Mouse (Mus musculus): ENCODE measurements at regions not wholly inside any gene's neighbourhood (a gene's known extent, or its start where the extent isn't known, plus 50 kb on each side); places are given as distances from the start of the nearest gene placed in this dataset.
A peak's percentile ranks its signal among the peaks of the same experiment; 100 is the strongest.

DNA sequence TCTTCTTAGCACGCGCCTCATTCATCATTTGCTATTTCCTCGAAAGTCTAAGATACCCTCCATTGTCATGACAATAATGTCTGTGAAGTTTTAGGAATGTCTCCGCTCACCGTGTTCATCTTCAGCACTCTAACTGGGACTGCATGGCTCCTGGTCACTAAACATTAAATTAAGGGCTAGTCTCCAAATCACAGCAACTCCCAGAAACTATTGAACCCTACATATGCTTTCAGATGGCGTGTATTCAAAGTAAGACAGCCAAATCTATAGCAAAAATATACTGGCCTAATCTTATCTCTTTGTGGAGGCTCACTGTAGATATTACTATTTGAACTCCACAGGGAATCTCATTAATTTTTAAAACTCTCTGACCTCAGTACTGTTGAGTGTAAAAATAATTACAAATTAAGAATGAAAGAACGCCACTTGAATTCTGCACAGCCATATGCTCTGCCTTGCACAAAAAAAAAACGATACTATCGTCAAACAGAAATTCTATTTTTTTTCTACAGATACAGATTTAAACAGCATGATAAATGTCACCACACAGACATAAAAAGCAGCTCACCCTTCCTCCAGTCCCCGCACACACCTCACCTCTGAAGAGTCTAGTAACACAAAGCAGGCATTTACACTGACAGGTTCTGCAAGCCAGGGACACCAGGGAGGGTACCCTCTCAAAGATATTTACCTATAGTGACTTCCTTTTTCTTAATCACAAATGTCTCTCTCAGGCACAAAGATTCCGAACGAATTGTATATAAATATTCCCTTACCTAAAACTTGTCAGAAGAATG is 558.2 kb downstream of the Nedd1 start:
- Histone ChIP-seq H3K4me3 (peak overlapping the region; percentile 68), H3K9me3 (no peaks in the 10 kb centered on the region), H3K36me3 (no peaks in the 10 kb centered on the region; the same call in 1 of the 2 replicates), H3K27me3 (no peaks in the 10 kb centered on the region; the same call in 1 of the 2 replicates), H3K27ac (peak overlapping the region; percentile 99), H3K9ac (peak overlapping the region; percentile 93), H3K4me1 (replicated peaks) (peaks cover 19% of the 10 kb centered on the region), H3K4me2 (peak overlapping the region; percentile 64)
- 26% methylated on average over 12 of the region's 12 CpGs for whole genome bisulfite sequencing
- no peak for ATAC-seq (ENCODE audit: low FRiP score)

DNA sequence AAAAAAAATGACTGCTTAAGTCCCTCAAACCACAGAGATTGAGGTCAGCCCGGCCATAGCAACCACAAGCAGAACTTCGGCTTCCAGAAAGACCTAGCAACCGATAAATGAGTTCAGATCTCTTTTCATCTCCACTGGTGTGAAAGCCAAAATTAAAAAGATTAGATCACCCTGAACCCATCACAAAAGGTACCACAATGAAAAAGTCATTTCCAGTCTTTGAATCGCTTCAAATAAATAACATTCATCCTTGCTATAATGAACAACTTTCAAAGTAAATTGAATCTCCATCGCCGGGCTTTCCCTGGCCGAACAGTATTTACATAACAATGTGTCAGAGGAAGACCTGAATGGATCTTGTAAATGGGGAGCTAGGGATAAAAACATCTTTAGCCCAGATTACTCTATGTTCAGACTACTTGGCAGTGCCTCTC is 559.1 kb downstream of the Nedd1 start:
- H3K4me1 ChIP-seq (replicated peaks), result peaks cover 24% of the 10 kb centered on the region
- 3% methylated on average over 7 of the region's 7 CpGs for WGBS
- peak overlapping the region; percentile 64 for H3K4me2 ChIP-seq
- H3K4me3 ChIP-seq, result peak overlapping the region; percentile 68
- no peaks in the 10 kb centered on the region for H3K9me3 ChIP-seq
- ATAC-seq (ENCODE audit: low FRiP score), result no peak
- H3K36me3 ChIP-seq, result peaks cover 5% of the 10 kb centered on the region
- H3K27ac ChIP-seq, result peak overlapping the region; percentile 99
- no peaks in the 10 kb centered on the region; the same call in 1 of the 2 replicates for H3K27me3 ChIP-seq
- peak overlapping the region; percentile 93 for H3K9ac ChIP-seq

DNA sequence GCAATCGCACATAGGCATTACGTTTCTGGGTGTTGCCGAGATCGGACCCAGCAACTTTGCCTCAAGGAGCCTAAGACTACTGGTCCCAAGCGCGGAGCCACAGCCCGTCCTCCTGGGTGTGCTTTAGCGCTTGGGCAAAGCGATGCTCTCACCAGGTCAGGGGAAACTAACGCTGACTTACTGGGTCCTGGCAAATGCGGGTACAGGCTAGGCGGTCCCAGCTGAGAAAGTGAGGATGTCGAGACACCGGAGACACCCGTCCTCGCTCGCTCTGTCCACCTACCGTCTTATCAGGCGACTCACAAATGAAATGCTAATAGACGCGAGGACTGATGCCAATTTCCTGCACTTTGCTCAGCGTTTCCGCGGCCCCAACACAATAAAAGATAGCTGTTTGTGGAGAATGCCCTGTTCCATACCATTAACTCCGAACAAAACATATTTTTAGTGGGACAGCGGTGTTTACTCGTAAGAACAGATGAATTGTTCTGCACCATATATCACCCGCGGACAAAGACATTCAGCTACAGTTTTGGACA is 559.7 kb downstream of the Nedd1 start:
- peak overlapping the region; percentile 93 for H3K9ac ChIP-seq
- no peaks in the 10 kb centered on the region for H3K9me3 ChIP-seq
- peak; percentile 49 for ATAC-seq (ENCODE audit: low FRiP score)
- WGBS, result under 1% methylated on average over 29 of the region's 29 CpGs
- H3K27me3 ChIP-seq, result no peaks in the 10 kb centered on the region; the same call in 1 of the 2 replicates
- peak overlapping the region; percentile 68 for H3K4me3 ChIP-seq
- H3K4me2 ChIP-seq, result peak overlapping the region; percentile 64
- H3K36me3 ChIP-seq, result peaks cover 9% of the 10 kb centered on the region
- H3K4me1 ChIP-seq (replicated peaks), result peaks cover 30% of the 10 kb centered on the region
- peak overlapping the region; percentile 99 for H3K27ac ChIP-seq

DNA sequence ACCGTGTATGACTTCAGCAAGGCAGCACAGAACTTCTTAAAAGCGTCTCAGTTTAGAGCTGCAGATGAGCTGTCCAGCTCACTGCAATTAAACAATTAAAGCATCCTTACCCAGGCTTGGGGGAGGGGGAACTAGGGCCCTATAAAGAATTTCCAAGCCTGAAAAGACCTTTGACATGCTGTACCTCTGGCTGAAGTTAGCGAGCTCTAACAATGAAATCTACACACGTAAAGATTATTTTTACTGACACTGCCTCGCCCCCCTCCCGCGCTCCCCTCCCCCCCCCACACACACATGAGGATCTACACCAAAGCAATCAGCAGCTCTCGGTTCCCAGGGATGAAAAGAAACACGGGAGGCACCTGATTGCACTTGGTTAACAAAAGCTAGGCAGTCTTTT is 560.7 kb downstream of the Nedd1 start:
- 3% methylated on average over 9 of the region's 9 CpGs for WGBS
- Histone ChIP-seq H3K4me3 (peak overlapping the region; percentile 68), H3K27ac (peak overlapping the region; percentile 86), H3K9ac (peak overlapping the region; percentile 81), H3K4me1 (replicated peaks) (peaks cover 34% of the 10 kb centered on the region), H3K9me3 (no peaks in the 10 kb centered on the region), H3K27me3 (no peaks in the 10 kb centered on the region), H3K4me2 (peak overlapping the region; percentile 65), H3K36me3 (peaks cover 9% of the 10 kb centered on the region)
- no peak for ATAC-seq (ENCODE audit: low FRiP score)

DNA sequence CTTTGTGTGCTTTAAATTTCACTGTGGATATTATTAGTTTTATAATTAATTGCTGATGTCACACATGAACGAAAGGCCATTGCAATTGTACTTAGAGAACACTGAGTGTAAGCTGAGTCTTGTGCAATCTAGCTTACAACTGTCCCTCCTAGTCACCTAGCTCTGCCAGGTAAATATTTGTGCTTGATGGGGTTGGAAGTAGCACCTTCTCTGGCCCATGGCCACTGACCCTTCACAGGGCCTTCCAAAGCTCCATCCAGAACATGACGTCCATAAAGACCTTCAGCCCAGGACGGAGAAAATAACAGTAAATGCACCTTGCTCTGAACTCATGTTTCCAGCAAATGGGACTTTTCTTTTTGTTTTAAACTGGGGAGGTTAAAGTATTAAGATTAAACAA is 576.0 kb downstream of the Nedd1 start:
- H3K4me2 ChIP-seq, result no peak overlapping the region
- no peaks in the 10 kb centered on the region for H3K27me3 ChIP-seq
- peaks cover 29% of the 10 kb centered on the region for H3K36me3 ChIP-seq

DNA sequence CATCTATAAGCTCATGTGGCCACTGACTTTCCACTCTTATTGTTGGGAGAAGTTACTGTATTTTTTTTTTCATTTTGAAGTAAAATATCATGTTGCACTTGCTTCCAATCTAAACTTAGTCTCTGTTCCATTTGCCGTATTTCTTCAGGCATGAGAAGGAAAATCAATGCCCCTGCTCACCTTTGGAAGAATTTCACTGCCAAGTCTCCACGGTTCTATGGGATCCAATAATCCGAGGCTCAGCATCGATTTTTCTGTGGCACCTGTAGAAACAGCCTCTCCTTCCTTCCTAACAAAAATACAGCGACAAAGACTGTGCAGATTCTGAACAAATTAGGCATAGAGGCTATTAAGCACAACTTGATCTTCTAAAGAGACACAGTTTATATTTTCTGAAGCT is 586.7 kb downstream of the Nedd1 start:
- no peaks in the 10 kb centered on the region for H3K27me3 ChIP-seq
- no peak overlapping the region for H3K4me3 ChIP-seq
- H3K4me2 ChIP-seq, result no peak overlapping the region
- no peak for ATAC-seq (ENCODE audit: low FRiP score)
- no peaks in the 10 kb centered on the region for H3K9me3 ChIP-seq
- H3K36me3 ChIP-seq, result peaks cover 63% of the 10 kb centered on the region
- no peak overlapping the region for H3K9ac ChIP-seq
- WGBS, result 82% methylated on average over 5 of the region's 5 CpGs
- peaks cover 13% of the 10 kb centered on the region for H3K4me1 ChIP-seq (replicated peaks)
- H3K27ac ChIP-seq, result no peak overlapping the region

More for the DNA sequence above, 576.0 kb downstream of the Nedd1 start:
- no peak overlapping the region for H3K4me3 ChIP-seq
- H3K9ac ChIP-seq, result no peak overlapping the region
- no peak for ATAC-seq (ENCODE audit: low FRiP score)
- no peaks in the 10 kb centered on the region for H3K9me3 ChIP-seq
- H3K4me1 ChIP-seq (replicated peaks), result peaks cover 23% of the 10 kb centered on the region; the same call in 1 of the 2 replicates
- no peak overlapping the region for H3K27ac ChIP-seq
- 90% methylated on average over 3 of the region's 3 CpGs for WGBS

DNA sequence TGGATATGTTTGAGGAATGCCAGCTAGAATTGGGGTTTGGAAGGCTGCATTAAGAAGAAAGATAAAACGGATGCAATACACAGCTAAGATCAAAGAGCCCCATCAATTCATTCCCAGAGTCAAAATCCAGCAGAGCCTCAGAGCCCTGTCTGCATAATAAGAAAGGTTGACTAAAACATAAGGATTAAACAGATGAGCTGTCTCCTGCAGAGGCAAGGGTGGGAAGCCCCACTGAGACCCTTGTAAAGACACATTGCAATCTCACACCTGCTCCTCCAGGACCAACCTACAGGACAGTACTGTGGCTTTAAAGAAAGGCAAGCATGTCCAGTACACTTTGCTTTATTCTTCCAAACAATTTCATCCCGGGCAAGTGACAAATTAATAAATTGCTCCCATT is 609.4 kb downstream of the Nedd1 start:
- Histone ChIP-seq H3K4me3 (no peak overlapping the region), H3K4me1 (replicated peaks) (no peaks in the 10 kb centered on the region), H3K36me3 (peaks cover 40% of the 10 kb centered on the region), H3K4me2 (no peak overlapping the region), H3K9ac (no peak overlapping the region), H3K27me3 (no peaks in the 10 kb centered on the region), H3K27ac (0 out of 2 replicates have a peak overlapping the region, but pooled peaks have one; percentile 10), H3K9me3 (no peaks in the 10 kb centered on the region)
- no peak for ATAC-seq (ENCODE audit: low FRiP score)
- 21% methylated on average over 2 of the region's 2 CpGs for WGBS

DNA sequence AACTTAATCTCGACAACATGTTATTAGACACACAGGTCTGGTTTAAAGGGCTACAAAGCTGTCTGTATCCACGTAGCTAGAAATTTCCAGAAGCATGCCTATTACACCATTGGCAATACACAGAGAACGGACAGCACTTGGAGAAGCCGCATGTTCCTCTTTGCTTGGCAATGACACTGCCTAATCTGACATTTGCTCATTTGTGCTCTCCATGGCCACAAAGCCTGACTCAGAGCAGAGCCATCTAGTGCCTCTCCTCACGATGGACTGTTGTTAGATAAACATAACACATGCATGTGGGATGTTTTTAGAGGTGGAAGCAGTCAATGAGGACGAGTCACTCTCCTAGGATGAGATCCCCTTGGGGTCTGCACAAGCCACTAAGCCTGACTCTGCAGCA is 615.9 kb downstream of the Nedd1 start:
- Histone ChIP-seq H3K9me3 (no peaks in the 10 kb centered on the region), H3K36me3 (peaks cover 33% of the 10 kb centered on the region), H3K4me1 (replicated peaks) (peaks cover 20% of the 10 kb centered on the region), H3K4me2 (no peak overlapping the region), H3K27ac (no peak overlapping the region), H3K27me3 (no peaks in the 10 kb centered on the region), H3K4me3 (no peak overlapping the region), H3K9ac (no peak overlapping the region)
- ATAC-seq (ENCODE audit: low FRiP score), result no peak
- 90% methylated on average over 6 of the region's 6 CpGs for WGBS

DNA sequence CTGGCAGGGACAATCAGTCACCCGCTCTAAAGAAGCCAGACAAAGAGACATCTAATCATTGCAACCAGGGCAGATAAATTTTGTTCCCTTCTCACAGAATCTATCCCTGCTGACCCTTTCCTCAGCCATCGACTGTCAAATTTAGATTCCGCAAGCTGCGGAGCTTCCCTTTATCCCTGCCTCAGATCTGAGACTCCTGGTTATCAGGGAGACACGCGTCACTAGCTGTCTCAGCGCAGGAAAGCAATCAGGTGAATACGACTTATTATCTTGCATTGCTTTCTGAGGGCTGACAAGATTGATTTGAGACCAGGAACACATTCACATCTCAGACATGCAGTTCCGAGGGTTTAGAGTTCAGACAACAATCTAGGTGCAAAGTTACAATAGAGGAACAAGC is 618.3 kb downstream of the Nedd1 start:
- no peaks in the 10 kb centered on the region for H3K27me3 ChIP-seq
- ATAC-seq (ENCODE audit: low FRiP score), result no peak
- H3K36me3 ChIP-seq, result peaks cover 21% of the 10 kb centered on the region
- H3K9me3 ChIP-seq, result no peaks in the 10 kb centered on the region
- peak overlapping the region; percentile 83 for H3K27ac ChIP-seq
- peak overlapping the region; percentile 36; the same call in 1 of the 2 replicates for H3K9ac ChIP-seq
- no peak overlapping the region; the same call in 1 of the 2 replicates for H3K4me2 ChIP-seq
- peaks cover 25% of the 10 kb centered on the region for H3K4me1 ChIP-seq (replicated peaks)
- no peak overlapping the region for H3K4me3 ChIP-seq
- 46% methylated on average over 9 of the region's 9 CpGs for WGBS

DNA sequence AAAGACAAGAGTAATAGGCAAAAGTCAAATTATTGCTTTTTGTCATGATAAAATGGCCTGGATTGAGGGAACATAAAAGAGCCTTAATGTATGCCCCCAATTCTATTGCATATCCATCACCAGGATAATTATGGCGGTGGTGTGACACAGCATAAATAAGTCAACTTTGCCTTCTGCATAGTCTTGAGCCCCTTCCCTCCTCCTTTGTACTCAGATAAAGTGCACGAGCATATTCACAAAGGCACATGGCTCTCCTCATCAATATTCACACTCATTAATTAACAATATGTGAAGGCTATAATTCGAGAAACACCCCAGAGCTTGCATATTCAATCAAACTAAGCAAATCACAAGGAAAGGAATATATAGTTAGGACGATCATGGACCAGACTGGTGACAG is 619.5 kb downstream of the Nedd1 start:
- Histone ChIP-seq H3K4me2 (no peak overlapping the region), H3K4me1 (replicated peaks) (peaks cover 29% of the 10 kb centered on the region), H3K27ac (peak overlapping the region; percentile 44; the same call in 1 of the 2 replicates), H3K9ac (no peak overlapping the region), H3K9me3 (no peaks in the 10 kb centered on the region), H3K27me3 (no peaks in the 10 kb centered on the region), H3K36me3 (peaks cover 15% of the 10 kb centered on the region), H3K4me3 (no peak overlapping the region)
- ATAC-seq (ENCODE audit: low FRiP score), result no peak
- whole genome bisulfite sequencing, result 37% methylated on average over 4 of the region's 4 CpGs

DNA sequence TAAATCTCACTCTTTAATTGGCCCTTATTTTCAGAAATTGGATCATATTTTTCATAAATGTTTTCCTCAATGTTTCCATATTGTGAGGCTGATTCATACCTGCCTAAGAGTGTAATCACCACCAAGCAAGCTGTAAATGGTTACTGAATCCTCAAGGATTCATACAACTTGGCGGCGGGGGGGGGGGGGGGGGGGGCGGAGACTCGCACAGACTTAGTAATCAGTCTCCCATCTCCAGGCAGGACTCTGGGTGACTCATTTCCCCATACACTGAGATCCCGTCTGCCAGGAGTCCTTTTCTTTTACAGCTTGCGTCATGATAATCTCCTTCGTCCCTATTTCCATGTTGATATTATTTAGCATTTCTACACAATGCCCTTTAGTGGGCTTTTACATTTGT is 624.7 kb downstream of the Nedd1 start:
- no peak for ATAC-seq (ENCODE audit: low FRiP score)
- H3K4me3 ChIP-seq, result no peak overlapping the region
- H3K27me3 ChIP-seq, result no peaks in the 10 kb centered on the region
- no peaks in the 10 kb centered on the region for H3K9me3 ChIP-seq
- H3K9ac ChIP-seq, result no peak overlapping the region
- no peak overlapping the region for H3K27ac ChIP-seq
- 29% methylated on average over 6 of the region's 7 CpGs for WGBS
- peaks cover 22% of the 10 kb centered on the region for H3K4me1 ChIP-seq (replicated peaks)
- H3K36me3 ChIP-seq, result peaks cover 14% of the 10 kb centered on the region
- no peak overlapping the region for H3K4me2 ChIP-seq

DNA sequence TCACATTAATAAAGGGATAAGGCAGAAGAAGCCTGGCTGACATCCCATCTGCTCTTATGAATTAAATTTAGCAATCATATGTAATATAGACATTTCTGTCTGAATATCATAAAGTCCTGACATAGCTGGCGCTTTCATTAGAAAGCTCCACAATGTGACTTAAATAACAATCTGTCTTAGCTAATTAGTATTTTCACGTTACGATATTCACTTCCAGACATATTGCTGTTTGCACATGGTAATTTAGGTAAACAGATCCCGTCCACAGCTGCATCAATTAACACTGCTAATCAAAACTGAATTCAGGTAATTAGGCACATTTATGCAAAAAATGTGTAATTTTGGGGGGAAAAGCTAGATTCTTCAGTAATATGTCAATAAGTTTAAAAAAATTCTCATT is 625.1 kb downstream of the Nedd1 start:
- Histone ChIP-seq H3K36me3 (peaks cover 19% of the 10 kb centered on the region), H3K27me3 (no peaks in the 10 kb centered on the region), H3K4me1 (replicated peaks) (peaks cover 24% of the 10 kb centered on the region), H3K9me3 (no peaks in the 10 kb centered on the region), H3K4me2 (no peak overlapping the region), H3K4me3 (no peak overlapping the region), H3K27ac (peak overlapping the region; percentile 1; the same call in 1 of the 2 replicates), H3K9ac (no peak overlapping the region)
- ATAC-seq (ENCODE audit: low FRiP score), result no peak
- WGBS, result 59% methylated on average over 4 of the region's 4 CpGs

All from hindbrain, embryonic 13.5 days (tissue).